Comparison of ENCODE assay signal across 22 mouse cellular contexts in genomic region chr4:59177566-59177965, GRCm38 (mm10). TPM values are rescaled to one million over a fixed set of nuclear protein-coding genes. Genes with fewer than 3 reads are reported as not detected.
"Had no signal": no experiment of that assay in that cellular context is flagged by ENCODE, and none has a peak within 500 bp of the region (broad histone marks: within the 10 kb centered on the region; RNA-seq: fewer than 3 reads in every experiment).

No protein-coding gene starts in this region.

- H3K9ac ChIP-seq: liver, embryonic 14.5 days; lung, embryonic 14.5 days; midbrain, embryonic 12.5 days; neural tube, embryonic 12.5 days; stomach, embryonic 15.5 days had no signal

- H3K4me1 ChIP-seq: neural tube, embryonic 12.5 days; stomach, embryonic 15.5 days had no signal

- ATAC-seq: intestine, postnatal 0 days; midbrain, embryonic 16.5 days had no signal

- H3K9me3 ChIP-seq: limb, embryonic 10.5 days; midbrain, embryonic 12.5 days; neural tube, embryonic 12.5 days; stomach, embryonic 15.5 days had no signal

- H3K4me2 ChIP-seq: lung, embryonic 14.5 days; midbrain, embryonic 12.5 days; neural tube, embryonic 12.5 days; stomach, embryonic 15.5 days had no signal

- H3K4me3 ChIP-seq: left cerebral cortex, adult 2 months; limb, embryonic 10.5 days; midbrain, embryonic 12.5 days; neural tube, embryonic 12.5 days; stomach, embryonic 15.5 days had no signal

- H3K27ac ChIP-seq: left cerebral cortex, adult 2 months; limb, embryonic 10.5 days; liver, embryonic 14.5 days; midbrain, embryonic 12.5 days; neural tube, embryonic 12.5 days; stomach, embryonic 15.5 days had no signal

- DNase-seq: kidney, adult 8-10 months; kidney, postnatal 25 days; lung, embryonic 14.5 days; lung, postnatal 14 days; retina, postnatal 1 day; right cerebral cortex, postnatal 14 days; thymus, adult 2 months; thymus, postnatal 36 days had no signal

- H3K36me3 ChIP-seq: limb, embryonic 10.5 days; midbrain, embryonic 12.5 days; neural tube, embryonic 12.5 days; stomach, embryonic 15.5 days had no signal

- H3K27me3 ChIP-seq: midbrain, embryonic 12.5 days; neural tube, embryonic 12.5 days; stomach, embryonic 15.5 days had no signal

RNA-seq across cellular contexts. Expression of gene AI481877, which starts 38.8 kb away (rescaled TPM):
- total RNA-seq: layer of hippocampus, postnatal 25 days; left cerebral cortex, adult 2 months; left cerebral cortex, postnatal 14 days; megakaryocyte-erythroid progenitor cell, adult 5-6 weeks had no signal
- polyA plus RNA-seq: intestine, postnatal 0 days; kidney, embryonic 16.5 days; limb, embryonic 10.5 days; limb, embryonic 14.5 days; liver, embryonic 14.5 days; lung, embryonic 14.5 days; midbrain, embryonic 12.5 days; midbrain, embryonic 16.5 days; neural tube, embryonic 12.5 days; spleen, adult 2 months; stomach, embryonic 15.5 days; thymus, adult 2 months had no signal
